Mouse (Mus musculus) lung, embryonic 16.5 days (tissue): ENCODE data around the gene Dennd5b. TPM values are rescaled to one million over a fixed set of nuclear protein-coding genes. Genes with fewer than 3 reads are reported as not detected.

Experiments
- ATAC-seq: fragments of 200-750 bp; cut with Nextera tagmentation; 2 replicates; pipeline ENCODE4 v1.8.0; 2017; ENCODE audit warnings: low read depth, mild to moderate bottlenecking, moderate library complexity
- H3K27ac ChIP-seq: fragments of 300-500 bp; sonication (generic); 2 replicates; pipeline ENCODE4 v1.5.1; 2014; ENCODE audit warnings: mild to moderate bottlenecking, control low read depth, low read length
- H3K27me3 ChIP-seq: fragments of 300-500 bp; sonication (generic); 2 replicates; pipeline ENCODE4 v1.6.1; 2014; ENCODE audit warnings: low read depth, low read length, mixed read lengths; ENCODE audit not compliant: control insufficient read depth, insufficient read depth
- H3K36me3 ChIP-seq: fragments of 300-500 bp; sonication (generic); 2 replicates; pipeline ENCODE4 v1.6.1; 2014; ENCODE audit warnings: low read length; ENCODE audit not compliant: control insufficient read depth, insufficient read depth
- H3K4me1 ChIP-seq: fragments of 300-500 bp; sonication (generic); replicated peaks from 2 replicates; pipeline ENCODE4 v1.6.1; 2014; ENCODE audit warnings: low read length, mixed read lengths; ENCODE audit not compliant: control insufficient read depth, insufficient read depth
- H3K4me2 ChIP-seq: fragments of 300-500 bp; sonication (generic); 2 replicates; pipeline ENCODE4 v1.6.1; 2014; ENCODE audit warnings: low read depth, low read length, control low read depth
- H3K4me3 ChIP-seq: fragments of 300-500 bp; sonication (generic); 2 replicates; pipeline ENCODE4 v1.5.1; 2014; ENCODE audit warnings: mild to moderate bottlenecking, low read length, control low read depth
- H3K9ac ChIP-seq: fragments of 300-500 bp; sonication (generic); 2 replicates; pipeline ENCODE4 v1.6.1; 2014; ENCODE audit warnings: low read length, control low read depth
- H3K9me3 ChIP-seq: fragments of 300-500 bp; sonication (generic); 2 replicates; pipeline ENCODE4 v1.6.1; 2016; ENCODE audit warnings: low read length; ENCODE audit not compliant: control insufficient read depth
- WGBS: fragments of 180-500 bp; shearing (Covaris S2); extraction: QIAGEN DNeasy Blood & Tissue Kit; methylation state at CpG from one replicate; pipeline ENCODE4 v1.1.7; 2014; 5-methylcytosine and 5-hydroxymethylcytosine counted together
- polyA plus RNA-seq: library from polyadenylated mRNA; unstranded; fragments of >200 nt; fragmentation: Nextera tagmentation; extraction: Ambion mirVana; gene quantifications from 2 replicates; pipeline ENCODE4 v1.2.1, GENCODE M21; 2015

Gene Dennd5b
- polyA plus RNA-seq, 1 experiment from 2014 or later, result 5.3 TPM

DNA sequence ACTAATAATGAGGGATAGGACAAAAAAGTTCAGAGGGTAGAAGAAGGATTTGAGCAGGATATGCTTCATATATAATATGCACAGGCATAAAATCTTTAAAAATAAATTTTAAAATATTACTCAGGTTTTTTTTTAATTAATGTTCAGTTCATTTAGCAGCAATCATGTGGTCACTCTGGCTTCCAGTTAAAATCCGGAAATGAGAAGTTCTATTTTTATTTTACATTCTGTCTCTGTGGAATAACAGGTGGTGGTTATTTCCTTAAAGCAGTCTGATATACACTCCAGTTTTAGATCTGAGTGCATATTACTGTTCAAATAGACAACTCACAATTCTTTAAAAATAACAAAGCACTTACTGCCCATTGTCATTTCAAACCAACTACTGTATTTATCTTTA lies 6.9 kb downstream of the Dennd5b start:
- H3K27me3 ChIP-seq, result no peaks in the 10 kb centered on the region
- 50% methylated on average over 1 of the region's 1 CpGs for WGBS
- H3K9me3 ChIP-seq, result no peaks in the 10 kb centered on the region
- no peaks in the 10 kb centered on the region for H3K36me3 ChIP-seq
- 0 out of 2 replicates have a peak, but pooled peaks cover 2% of the 10 kb centered on the region for H3K4me1 ChIP-seq
- no peak overlapping the region for H3K27ac ChIP-seq
- H3K4me2 ChIP-seq, result no peak overlapping the region
- H3K9ac ChIP-seq, result no peak overlapping the region
- no peak overlapping the region for H3K4me3 ChIP-seq
- ATAC-seq, result no peak

DNA sequence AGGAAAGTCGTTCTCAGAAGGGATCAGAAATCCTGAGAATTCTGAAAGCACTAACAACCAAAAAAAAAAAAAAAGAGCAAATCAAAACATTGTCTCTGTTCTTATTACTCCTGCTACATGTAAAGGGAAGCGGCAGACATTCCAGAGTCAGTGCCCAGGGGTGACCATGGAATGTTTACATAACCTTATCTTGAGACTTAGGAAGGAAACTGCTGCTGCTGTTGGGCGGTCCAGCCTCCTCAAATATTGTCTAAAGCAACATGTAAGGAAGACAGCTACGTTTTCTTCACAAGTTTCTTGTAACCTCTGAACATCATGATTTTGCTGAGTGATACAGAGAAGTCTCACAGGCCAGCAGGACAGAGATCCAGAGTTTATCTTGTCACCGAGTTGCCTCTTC lies 8.0 kb downstream of the Dennd5b start:
- peak; percentile 45; the same call in 1 of the 2 replicates for ATAC-seq
- no peaks in the 10 kb centered on the region for H3K9me3 ChIP-seq
- no peak overlapping the region for H3K9ac ChIP-seq
- WGBS, result 6% methylated on average over 5 of the region's 5 CpGs
- H3K4me3 ChIP-seq, result no peak overlapping the region
- H3K4me2 ChIP-seq, result no peak overlapping the region
- H3K36me3 ChIP-seq, result no peaks in the 10 kb centered on the region
- no peaks in the 10 kb centered on the region for H3K27me3 ChIP-seq
- H3K4me1 ChIP-seq, result 0 out of 2 replicates have a peak, but pooled peaks cover 2% of the 10 kb centered on the region
- H3K27ac ChIP-seq, result peak overlapping the region; percentile 44; the same call in 1 of the 2 replicates

DNA sequence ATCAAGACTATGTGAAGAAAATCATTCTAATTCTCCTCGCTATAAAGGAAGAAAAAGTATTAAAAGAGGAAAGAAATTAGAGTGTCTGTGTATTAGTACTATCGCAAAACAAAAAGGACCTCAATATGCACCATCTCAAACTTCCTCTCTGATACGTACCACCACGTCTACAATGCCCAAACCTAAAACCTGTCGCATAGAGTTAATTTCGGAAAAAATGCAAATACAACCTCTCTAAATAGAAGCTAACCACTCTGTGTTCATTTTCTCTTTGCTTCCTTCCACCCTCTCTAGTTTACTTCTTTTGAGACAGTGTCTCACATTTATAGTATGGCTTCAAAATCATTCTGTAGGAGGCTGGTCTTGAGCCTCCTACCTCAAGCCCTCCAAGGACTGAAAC lies 9.1 kb downstream of the Dennd5b start:
- H3K27me3 ChIP-seq, result no peaks in the 10 kb centered on the region
- ATAC-seq, result no peak
- 0 out of 2 replicates have a peak, but pooled peaks cover 2% of the 10 kb centered on the region for H3K4me1 ChIP-seq
- H3K36me3 ChIP-seq, result no peaks in the 10 kb centered on the region
- no peak overlapping the region for H3K4me2 ChIP-seq
- no peak overlapping the region for H3K9ac ChIP-seq
- H3K4me3 ChIP-seq, result no peak overlapping the region
- no peaks in the 10 kb centered on the region for H3K9me3 ChIP-seq
- 97% methylated on average over 6 of the region's 6 CpGs for WGBS
- no peak overlapping the region for H3K27ac ChIP-seq

- WGBS, result 73% methylated on average over 1 of the region's 1 CpGs
- Histone ChIP-seq H3K4me2 (no peak overlapping the region), H3K36me3 (0 out of 2 replicates have a peak, but pooled peaks cover 2% of the 10 kb centered on the region), H3K9ac (no peak overlapping the region), H3K4me3 (no peak overlapping the region), H3K27me3 (no peaks in the 10 kb centered on the region), H3K4me1 (no peaks in the 10 kb centered on the region), H3K27ac (no peak overlapping the region), H3K9me3 (no peaks in the 10 kb centered on the region)
- ATAC-seq, result no peak
These were observed 24.2 kb downstream of the Dennd5b start for GRCm38 (mm10) chr6:149077136-149077808.

GRCm38 (mm10) chr6:149073854-149074253 lies 27.6 kb downstream of the Dennd5b start:
- WGBS, result 89% methylated on average over 4 of the region's 4 CpGs
- Histone ChIP-seq H3K27me3 (no peaks in the 10 kb centered on the region), H3K36me3 (0 out of 2 replicates have a peak, but pooled peaks cover 2% of the 10 kb centered on the region), H3K4me1 (no peaks in the 10 kb centered on the region), H3K9ac (no peak overlapping the region), H3K4me2 (no peak overlapping the region), H3K27ac (no peak overlapping the region), H3K9me3 (no peaks in the 10 kb centered on the region), H3K4me3 (no peak overlapping the region)
- no peak for ATAC-seq

DNA sequence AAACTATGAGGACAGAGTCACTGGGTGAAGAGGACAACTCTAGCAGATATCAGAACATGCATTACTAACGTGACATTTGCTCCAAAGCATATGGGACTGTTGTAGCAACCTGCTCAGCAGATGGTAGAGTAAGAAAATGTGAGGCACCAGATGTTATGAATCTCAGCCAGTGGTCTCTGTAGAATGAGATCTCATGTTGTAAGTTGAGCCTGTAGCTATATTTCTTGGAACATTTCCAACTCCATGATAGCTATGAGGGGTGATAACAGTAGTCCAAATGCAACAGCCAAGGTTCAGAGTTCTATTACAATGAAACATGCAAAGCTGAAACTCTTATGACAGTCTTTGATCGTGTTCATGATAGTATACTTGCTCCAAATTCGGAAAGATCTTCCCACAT lies 28.6 kb downstream of the Dennd5b start:
- H3K36me3 ChIP-seq, result 0 out of 2 replicates have a peak, but pooled peaks cover 2% of the 10 kb centered on the region
- no peaks in the 10 kb centered on the region for H3K4me1 ChIP-seq
- H3K4me2 ChIP-seq, result no peak overlapping the region
- no peak overlapping the region for H3K27ac ChIP-seq
- H3K9ac ChIP-seq, result no peak overlapping the region
- no peaks in the 10 kb centered on the region for H3K27me3 ChIP-seq
- no peak overlapping the region for H3K4me3 ChIP-seq
- WGBS, result 41% methylated on average over 3 of the region's 3 CpGs
- peak; percentile 67 for ATAC-seq
- no peaks in the 10 kb centered on the region for H3K9me3 ChIP-seq

GRCm38 (mm10) chr6:149070592-149071124 lies 30.8 kb downstream of the Dennd5b start:
- ATAC-seq, result no peak
- H3K27ac ChIP-seq, result no peak overlapping the region
- WGBS, result 81% methylated on average over 4 of the region's 4 CpGs
- H3K4me2 ChIP-seq, result no peak overlapping the region
- 0 out of 2 replicates have a peak, but pooled peaks cover 2% of the 10 kb centered on the region for H3K36me3 ChIP-seq
- H3K9ac ChIP-seq, result no peak overlapping the region
- H3K4me1 ChIP-seq, result no peaks in the 10 kb centered on the region
- no peaks in the 10 kb centered on the region for H3K9me3 ChIP-seq
- no peaks in the 10 kb centered on the region for H3K27me3 ChIP-seq
- no peak overlapping the region for H3K4me3 ChIP-seq

- Histone ChIP-seq H3K4me2 (no peak overlapping the region), H3K4me3 (no peak overlapping the region), H3K9ac (no peak overlapping the region), H3K27me3 (no peaks in the 10 kb centered on the region), H3K4me1 (no peaks in the 10 kb centered on the region), H3K9me3 (no peaks in the 10 kb centered on the region), H3K27ac (no peak overlapping the region), H3K36me3 (no peaks in the 10 kb centered on the region)
- no peak for ATAC-seq
These were observed 38.1 kb downstream of the Dennd5b start for GRCm38 (mm10) chr6:149063382-149063781.

- no peaks in the 10 kb centered on the region for H3K4me1 ChIP-seq
These were observed 40.7 kb downstream of the Dennd5b start for GRCm38 (mm10) chr6:149060670-149061387.

More at GRCm38 (mm10) chr6:149060670-149061387, 40.7 kb downstream of the Dennd5b start:
- Histone ChIP-seq H3K9ac (no peak overlapping the region), H3K27ac (no peak overlapping the region), H3K9me3 (no peaks in the 10 kb centered on the region), H3K4me3 (no peak overlapping the region), H3K4me2 (no peak overlapping the region), H3K27me3 (no peaks in the 10 kb centered on the region), H3K36me3 (no peaks in the 10 kb centered on the region)
- ATAC-seq, result no peak
- WGBS, result 78% methylated on average over 5 of the region's 5 CpGs
